Mouse (Mus musculus): ENCODE measurements around the gene Vmn1r81. TPM values are rescaled to one million over a fixed set of nuclear protein-coding genes. Genes with fewer than 3 reads are reported as not detected.

The Vmn1r81 gene
- not detected in 2 replicates for polyA plus RNA-seq (2016; fragmentation: Nextera tagmentation; extraction: Ambion mirVana)

DNA sequence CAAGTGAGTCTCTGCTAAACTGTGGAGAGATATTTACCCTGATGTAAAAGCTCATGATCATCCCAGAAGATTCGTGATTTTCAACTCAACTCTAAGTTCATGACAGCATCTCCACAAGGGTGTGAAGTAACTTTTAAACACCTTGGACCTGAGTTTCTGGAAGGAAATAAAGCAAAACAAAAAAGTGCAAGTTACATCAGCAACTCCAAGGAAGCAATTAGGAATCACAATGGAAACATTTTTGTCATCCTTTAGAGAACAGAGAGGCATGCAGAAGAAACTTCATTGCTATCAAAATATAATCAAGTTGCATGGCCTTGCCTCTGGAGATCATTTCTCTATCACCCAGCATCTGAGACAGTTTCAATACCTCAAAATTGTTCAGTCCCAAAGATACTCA, at the start of gene Vmn1r81:
Gene Vmn1r81, minus strand, starts transcription at position 101 of the 400 bp plus-strand sequence.
- H3K9ac ChIP-seq = no peak within 1 kb of the TSS
- no peak for ATAC-seq (ENCODE audit: insufficient number of reproducible peaks, insufficient read depth, low FRiP score, low TSS enrichment)
- no peak within 1 kb of the TSS for H3K4me2 ChIP-seq (replicated peaks)

GRCm38 (mm10) chr7:12300130-12300529, 32.1 kb upstream of the Vmn1r81 start, which contains the start of gene Vmn1r82:
TSS of gene Vmn1r82 (plus strand) at chr7:12300430.
- Histone ChIP-seq H3K4me1 (no peaks in the 10 kb centered on the region), H3K27ac (no peak within 1 kb of the TSS), H3K36me3 (no peaks in the 10 kb centered on the region), H3K4me2 (replicated peaks) (no peak within 1 kb of the TSS), H3K9ac (no peak within 1 kb of the TSS), H3K4me3 (no peak within 1 kb of the TSS), H3K27me3 (no peaks in the 10 kb centered on the region), H3K9me3 (peaks cover 5% of the 10 kb centered on the region)
- ATAC-seq (ENCODE audit: insufficient number of reproducible peaks, insufficient read depth, low FRiP score, low TSS enrichment) = no peak
- WGBS = 58% methylated on average over 2 of the region's 2 CpGs

More for the DNA sequence above, at the start of gene Vmn1r81:
- 72% methylated on average over 1 of the region's 1 CpGs for WGBS
- H3K27ac ChIP-seq = no peak within 1 kb of the TSS
- H3K27me3 ChIP-seq = no peaks in the 10 kb centered on the region
- no peak within 1 kb of the TSS for H3K4me3 ChIP-seq
- peaks cover 7% of the 10 kb centered on the region; the same call in 1 of the 2 replicates for H3K9me3 ChIP-seq
- H3K4me1 ChIP-seq = no peaks in the 10 kb centered on the region
- no peaks in the 10 kb centered on the region for H3K36me3 ChIP-seq

DNA sequence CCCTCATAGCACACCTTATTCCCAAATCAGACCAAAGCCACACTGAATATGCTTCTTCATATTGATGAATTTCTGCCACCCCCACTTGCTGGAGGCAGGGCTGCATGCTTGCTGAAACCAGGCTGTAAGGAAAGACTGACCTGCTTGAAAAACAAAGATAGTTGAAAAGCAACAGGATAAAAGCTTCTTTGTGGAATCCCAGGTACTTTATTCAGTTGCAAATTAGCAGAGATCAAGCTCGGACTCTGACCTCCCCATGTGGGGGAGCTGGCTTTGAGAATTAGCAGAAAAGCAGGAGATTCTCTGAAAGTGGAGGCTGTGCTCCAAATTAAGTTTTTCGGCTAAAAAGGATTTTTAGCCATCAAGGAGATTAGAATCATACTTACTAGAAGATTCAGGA, 63.9 kb downstream of the Vmn1r81 start:
- no peak overlapping the region for H3K27ac ChIP-seq
- H3K9ac ChIP-seq = no peak overlapping the region
- 68% methylated on average over 2 of the region's 2 CpGs for WGBS
- H3K4me3 ChIP-seq = no peak overlapping the region
- H3K36me3 ChIP-seq = no peaks in the 10 kb centered on the region
- ATAC-seq (ENCODE audit: insufficient number of reproducible peaks, insufficient read depth, low FRiP score, low TSS enrichment) = no peak
- H3K27me3 ChIP-seq = no peaks in the 10 kb centered on the region
- no peaks in the 10 kb centered on the region for H3K4me1 ChIP-seq
- no peak overlapping the region for H3K4me2 ChIP-seq (replicated peaks)
- H3K9me3 ChIP-seq = peaks cover 4% of the 10 kb centered on the region; the same call in 1 of the 2 replicates

Other genes starting within 250 kb of the Vmn1r81 start
- not detected in 2 replicates for gene Vmn1r77, start 231.5 kb downstream of the Vmn1r81 start, polyA plus RNA-seq (2016; fragmentation: Nextera tagmentation; extraction: Ambion mirVana)
- gene Vmn1r78, start 118.0 kb downstream of the Vmn1r81 start, polyA plus RNA-seq (2016; fragmentation: Nextera tagmentation; extraction: Ambion mirVana) = not detected in 2 replicates
- not detected in 2 replicates for gene Vmn1r79, start 97.0 kb downstream of the Vmn1r81 start, polyA plus RNA-seq (2016; fragmentation: Nextera tagmentation; extraction: Ambion mirVana)
- not detected in 2 replicates for gene Vmn1r80, start 79.0 kb downstream of the Vmn1r81 start, polyA plus RNA-seq (2016; fragmentation: Nextera tagmentation; extraction: Ambion mirVana)
- gene Vmn1r82, start 32.2 kb upstream of the Vmn1r81 start, polyA plus RNA-seq (2016; fragmentation: Nextera tagmentation; extraction: Ambion mirVana) = not detected in 2 replicates
- gene Vmn1r83, start 61.2 kb upstream of the Vmn1r81 start, polyA plus RNA-seq (2016; fragmentation: Nextera tagmentation; extraction: Ambion mirVana) = not detected in 2 replicates
- not detected in 2 replicates for gene Vmn1r84, start 101.0 kb upstream of the Vmn1r81 start, polyA plus RNA-seq (2016; fragmentation: Nextera tagmentation; extraction: Ambion mirVana)
- gene Zfp551, start 154.5 kb upstream of the Vmn1r81 start, polyA plus RNA-seq (2016; fragmentation: Nextera tagmentation; extraction: Ambion mirVana) = 5.4 and 5.8 TPM in 2 replicates
- gene Zfp606, start 210.0 kb upstream of the Vmn1r81 start, polyA plus RNA-seq (2016; fragmentation: Nextera tagmentation; extraction: Ambion mirVana) = 36.1 and 38.2 TPM in 2 replicates
- gene 2900092C05Rik, start 244.2 kb upstream of the Vmn1r81 start, polyA plus RNA-seq (2016; fragmentation: Nextera tagmentation; extraction: Ambion mirVana) = not detected in 2 replicates

Measured in embryonic facial prominence, embryonic 12.5 days (tissue).